Mouse (Mus musculus) thymus, adult 2 months (tissue): Measurements from ENCODE around the gene Cbfb. TPM values are rescaled to one million over a fixed set of nuclear protein-coding genes. Genes with fewer than 3 reads are reported as not detected.

Experiments
- DNase-seq: peaks from one replicate; pipeline ENCODE4 v3.0.0; 2021
- H3K27ac ChIP-seq: fragments of 200-500 bp; 2 replicates; pipeline ENCODE4 v1.5.1; 2012; ENCODE audit warnings: low read length, control low read depth; ENCODE audit not compliant: control insufficient read depth, insufficient read depth
- H3K27me3 ChIP-seq: fragments of 200-500 bp; 2 replicates; pipeline ENCODE4 v1.6.1; 2012; ENCODE audit warnings: mild to moderate bottlenecking, low read length, moderate library complexity, mixed read lengths; ENCODE audit not compliant: control insufficient read depth, insufficient read depth
- H3K36me3 ChIP-seq: fragments of 200-500 bp; 2 replicates; pipeline ENCODE4 v1.6.1; 2012; ENCODE audit warnings: mild to moderate bottlenecking, low read length, moderate library complexity; ENCODE audit not compliant: control insufficient read depth, insufficient read depth
- H3K4me1 ChIP-seq: fragments of 200-500 bp; replicated peaks from 2 replicates; pipeline ENCODE4 v1.6.1; 2012; ENCODE audit warnings: low read length; ENCODE audit not compliant: control insufficient read depth, insufficient read depth
- H3K4me3 ChIP-seq: fragments of 200-500 bp; 2 replicates; pipeline ENCODE4 v1.5.1; 2012; ENCODE audit warnings: mild to moderate bottlenecking, low read length, control low read depth, moderate library complexity; ENCODE audit not compliant: control insufficient read depth, insufficient read depth
- CTCF ChIP-seq: fragments of 200-500 bp; IDR thresholded peaks from 2 replicates; pipeline ENCODE4 v1.5.1; 2012; ENCODE audit warnings: mild to moderate bottlenecking, control low read depth, low read length, moderate library complexity, borderline replicate concordance; ENCODE audit not compliant: control insufficient read depth, poor library complexity, insufficient read depth; ENCODE audit errors: extremely low read depth
- POLR2A ChIP-seq: fragments of 200-500 bp; IDR thresholded peaks from 2 replicates; pipeline ENCODE4 v1.6.1; 2012; ENCODE audit warnings: mild to moderate bottlenecking, low read length, control low read depth, moderate library complexity; ENCODE audit not compliant: control insufficient read depth, poor library complexity, insufficient read depth; ENCODE audit errors: extremely low read depth
- WGBS: fragments of 180-500 bp; shearing (Covaris S2); methylation state at CpG from one replicate; pipeline ENCODE4 v1.1.7; 2018; 5-methylcytosine and 5-hydroxymethylcytosine counted together
- polyA plus RNA-seq: library from polyadenylated mRNA; depleted of rRNA; stranded (reverse); fragments of >200 nt; gene quantifications from 2 replicates; pipeline ENCODE4 v1.2.3, GENCODE M21; 2012

Cbfb gene
- polyA plus RNA-seq, 1 experiment = 26.7 TPM

DNA sequence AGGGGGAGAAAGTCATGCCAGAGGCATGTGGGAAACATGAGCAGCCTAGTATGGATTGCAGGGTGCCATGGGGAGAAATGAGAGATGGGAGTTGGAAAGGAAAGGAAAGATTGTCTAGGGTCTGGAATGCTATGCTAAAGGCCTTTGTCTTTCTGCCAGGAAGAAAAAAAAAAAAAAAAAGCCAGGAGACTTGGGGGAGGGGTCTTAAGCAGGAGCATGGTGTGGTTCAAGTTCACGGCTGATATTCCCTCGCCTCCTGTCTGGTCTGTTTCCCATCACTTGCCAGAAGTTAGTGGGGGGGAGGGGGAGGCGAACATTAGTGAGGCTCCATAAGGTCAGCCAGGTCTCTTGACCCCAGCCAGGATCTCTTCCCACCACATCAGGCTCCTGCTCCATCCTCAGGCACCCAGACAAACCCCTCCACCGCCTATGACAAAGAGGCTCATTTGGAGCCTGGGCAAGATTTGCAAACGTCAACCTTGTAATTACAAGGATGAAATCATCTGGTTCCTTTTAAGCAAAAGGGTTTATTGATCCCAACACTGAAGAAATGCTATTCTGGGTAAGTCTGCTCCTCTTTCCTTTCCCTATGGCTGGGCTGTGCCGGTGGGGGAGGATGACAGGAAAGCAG, 6.1 kb upstream of the Cbfb start:
- H3K4me1 ChIP-seq = no peaks in the 10 kb centered on the region
- H3K36me3 ChIP-seq = no peaks in the 10 kb centered on the region
- no peak overlapping the region for H3K4me3 ChIP-seq
- WGBS = 86% methylated on average over 6 of the region's 6 CpGs
- no peak overlapping the region for H3K27ac ChIP-seq
- TF ChIP-seq POLR2A = no peak
- no peak for TF ChIP-seq CTCF
- DNase-seq = no peak
- H3K27me3 ChIP-seq = no peaks in the 10 kb centered on the region

GRCm38 (mm10) chr8:105165191-105165590, 5.3 kb upstream of the Cbfb start:
- WGBS = 98% methylated on average over 2 of the region's 2 CpGs
- H3K4me3 ChIP-seq = no peak overlapping the region
- no peak for TF ChIP-seq POLR2A
- no peaks in the 10 kb centered on the region for H3K4me1 ChIP-seq
- no peaks in the 10 kb centered on the region for H3K36me3 ChIP-seq
- H3K27me3 ChIP-seq = no peaks in the 10 kb centered on the region
- H3K27ac ChIP-seq = no peak overlapping the region
- no peak for DNase-seq

- TF ChIP-seq POLR2A = no peak
- H3K4me1 ChIP-seq = no peaks in the 10 kb centered on the region
- WGBS = 95% methylated on average over 2 of the region's 2 CpGs
- no peaks in the 10 kb centered on the region for H3K27me3 ChIP-seq
- no peak overlapping the region for H3K27ac ChIP-seq
- no peak for DNase-seq
- H3K4me3 ChIP-seq = no peak overlapping the region
- no peaks in the 10 kb centered on the region for H3K36me3 ChIP-seq
Observed at GRCm38 (mm10) chr8:105167116-105167515, 3.4 kb upstream of the Cbfb start.

DNA sequence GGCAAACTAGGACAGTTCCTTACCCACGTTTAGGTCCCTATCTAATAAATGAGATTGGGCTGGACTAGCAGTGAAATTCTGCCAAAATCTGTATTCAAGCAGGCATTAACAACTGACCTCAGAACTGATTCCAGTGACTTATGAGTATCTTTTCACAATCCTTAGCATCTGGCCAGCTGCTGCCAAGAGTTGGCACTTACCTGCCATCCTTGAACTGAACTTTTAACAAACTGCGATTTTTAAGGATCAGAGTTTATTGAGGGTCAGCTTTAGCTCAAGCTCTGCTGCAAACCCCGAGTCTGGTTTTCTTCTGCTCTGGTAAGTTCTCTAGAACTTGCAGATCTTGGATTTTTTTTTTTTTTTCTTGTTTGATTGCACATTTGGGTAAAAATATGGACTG, 892 bp upstream of the Cbfb start:
- no peak for TF ChIP-seq POLR2A
- no peak for TF ChIP-seq CTCF
- peaks cover 2% of the 10 kb centered on the region; the same call in 1 of the 2 replicates for H3K4me1 ChIP-seq
- H3K4me3 ChIP-seq = no peak overlapping the region
- no peak overlapping the region for H3K27ac ChIP-seq
- no peaks in the 10 kb centered on the region for H3K36me3 ChIP-seq
- no peak for DNase-seq
- 65% methylated on average over 3 of the region's 3 CpGs for WGBS
- H3K27me3 ChIP-seq = no peaks in the 10 kb centered on the region

DNA sequence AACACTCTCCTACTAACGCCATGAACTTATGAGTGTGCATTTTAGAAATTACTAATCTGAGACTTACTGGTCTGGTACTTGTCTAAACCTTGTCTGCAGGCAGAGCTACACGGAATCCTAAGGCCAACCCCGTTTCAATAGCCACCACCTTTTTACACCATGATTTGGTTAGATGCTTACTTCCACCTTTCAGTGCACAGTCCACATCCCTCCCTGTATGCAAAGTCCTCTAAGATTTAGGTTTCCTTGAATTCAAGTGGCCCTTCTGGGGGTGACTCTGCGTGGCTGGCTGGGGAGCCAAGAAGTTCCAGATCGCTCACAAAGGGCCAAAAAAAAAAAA, 463 bp upstream of the Cbfb start:
- WGBS = 3% methylated on average over 5 of the region's 5 CpGs
- no peaks in the 10 kb centered on the region for H3K36me3 ChIP-seq
- H3K4me3 ChIP-seq = peak overlapping the region; percentile 32
- no peak for TF ChIP-seq CTCF
- TF ChIP-seq POLR2A = no peak
- H3K4me1 ChIP-seq = peaks cover 2% of the 10 kb centered on the region; the same call in 1 of the 2 replicates
- H3K27ac ChIP-seq = peak overlapping the region; percentile 38; the same call in 1 of the 2 replicates
- no peak for DNase-seq
- no peaks in the 10 kb centered on the region for H3K27me3 ChIP-seq

- under 1% methylated on average over 91 of the region's 92 CpGs for WGBS
- H3K36me3 ChIP-seq = peaks cover 4% of the 10 kb centered on the region
- peak; percentile 74 for DNase-seq
Observed at GRCm38 (mm10) chr8:105171116-105172002, 885 bp downstream of the Cbfb start.

More at GRCm38 (mm10) chr8:105171116-105172002, 885 bp downstream of the Cbfb start:
- Histone ChIP-seq H3K27ac (peak overlapping the region; percentile 70), H3K4me3 (peak overlapping the region; percentile 80), H3K4me1 (peaks cover 2% of the 10 kb centered on the region; the same call in 1 of the 2 replicates), H3K27me3 (no peaks in the 10 kb centered on the region)
- peak; percentile 49 for TF ChIP-seq CTCF
- TF ChIP-seq POLR2A = peak; percentile 67
